Mouse (Mus musculus) MEL (cell line): ENCODE measurements around the gene Farp1. TPM values are rescaled to one million over a fixed set of nuclear protein-coding genes. Genes with fewer than 3 reads are reported as not detected.

Experiments
- DNase-seq: peaks from one replicate; pipeline ENCODE4 v3.0.0; 2011; ENCODE audit warnings: low read depth, low spot score
- H3K27ac ChIP-seq: 2 replicates; pipeline ENCODE4 v1.5.1; 2012; ENCODE audit warnings: low read depth, mild to moderate bottlenecking, control low read depth, low read length, moderate library complexity; ENCODE audit not compliant: control insufficient read depth
- H3K27me3 ChIP-seq, 2 experiments: fragments of 150-350 bp in 1 of 2; sonication (generic) in 1 of 2; 2 replicates each; pipeline ENCODE4 v1.6.1; 2012; ENCODE audit warnings: low read length in 2 of 2, mild to moderate bottlenecking in 2 of 2, improper control_type of control experiment in 1 of 2, moderate library complexity in 1 of 2; ENCODE audit not compliant: insufficient read depth in 2 of 2, control insufficient read depth in 1 of 2
- H3K36me3 ChIP-seq, 2 experiments: 2 replicates each; pipeline ENCODE4 v1.6.1; 2012 to 2014; ENCODE audit warnings: low read length in 2 of 2, improper control_type of control experiment in 1 of 2, inconsistent platforms in 1 of 2, mild to moderate bottlenecking in 1 of 2; ENCODE audit not compliant: insufficient read depth in 2 of 2, control insufficient read depth in 1 of 2
- H3K4me1 ChIP-seq, 2 experiments: fragments of 150-350 bp in 1 of 2; sonication (generic) in 1 of 2; 2 replicates each; pipeline ENCODE4 v1.6.1; 2012; ENCODE audit warnings: low read length in 2 of 2, improper control_type of control experiment in 1 of 2, mild to moderate bottlenecking in 1 of 2; ENCODE audit not compliant: insufficient read depth in 2 of 2, control insufficient read depth in 1 of 2
- H3K4me3 ChIP-seq, 2 experiments: fragments of 150-350 bp in 1 of 2; sonication (generic) in 1 of 2; 2 replicates each; pipeline ENCODE4 v1.5.1; 2012; ENCODE audit warnings: low read depth in 2 of 2, low read length in 2 of 2, mild to moderate bottlenecking in 2 of 2, moderate library complexity in 2 of 2, control low read depth in 1 of 2, improper control_type of control experiment in 1 of 2; ENCODE audit not compliant: control insufficient read depth in 1 of 2, insufficient read depth in 1 of 2
- H3K79me2 ChIP-seq: 2 replicates; pipeline ENCODE4 v1.6.1; 2012; ENCODE audit warnings: mild to moderate bottlenecking, low read length, moderate library complexity; ENCODE audit not compliant: control insufficient read depth, poor library complexity, insufficient read depth
- H3K9ac ChIP-seq: 2 replicates; pipeline ENCODE4 v1.6.1; 2012; ENCODE audit warnings: low read depth, mild to moderate bottlenecking, control low read depth, low read length, moderate library complexity; ENCODE audit not compliant: control insufficient read depth, poor library complexity, severe bottlenecking
- H3K9me3 ChIP-seq: fragments of 150-350 bp; sonication (generic); replicated peaks from 2 replicates; pipeline ENCODE4 v1.6.1; 2012; ENCODE audit warnings: mild to moderate bottlenecking, low read length, improper control_type of control experiment, moderate library complexity; ENCODE audit not compliant: insufficient read depth
- BHLHE40 ChIP-seq: IDR thresholded peaks from 2 replicates; pipeline ENCODE4 v1.6.1; 2012; ENCODE audit warnings: low read depth, mild to moderate bottlenecking, inconsistent platforms, low read length, improper control_type of control experiment, borderline replicate concordance
- ELF1 ChIP-seq: IDR thresholded peaks from 2 replicates; pipeline ENCODE4 v1.6.1; 2014; ENCODE audit warnings: low read depth, mild to moderate bottlenecking, inconsistent platforms, low read length, improper control_type of control experiment, moderate library complexity
- EP300 ChIP-seq, 2 experiments: IDR thresholded peaks; 2 replicates each; pipeline ENCODE4 v1.6.1; 2011; ENCODE audit warnings: improper control_type of control experiment in 2 of 2, low read length in 2 of 2, low read depth in 1 of 2, mild to moderate bottlenecking in 1 of 2
- ETS1 ChIP-seq: IDR thresholded peaks from 2 replicates; pipeline ENCODE4 v1.6.1; 2012; ENCODE audit warnings: low read depth, mild to moderate bottlenecking, inconsistent platforms, low read length, improper control_type of control experiment, moderate library complexity
- GATA1 ChIP-seq: IDR thresholded peaks from 2 replicates; pipeline ENCODE4 v1.6.1; 2011; ENCODE audit warnings: low read depth, low read length, improper control_type of control experiment
- HCFC1 ChIP-seq: IDR thresholded peaks from 2 replicates; pipeline ENCODE4 v1.6.1; 2012; ENCODE audit warnings: low read depth, mild to moderate bottlenecking, inconsistent platforms, low read length, improper control_type of control experiment, moderate library complexity
- MEF2A ChIP-seq: IDR thresholded peaks from 2 replicates; pipeline ENCODE4 v1.6.1; 2014; ENCODE audit warnings: low read depth, mild to moderate bottlenecking, inconsistent platforms, low read length, improper control_type of control experiment; ENCODE audit not compliant: poor library complexity, insufficient replicate concordance, severe bottlenecking; ENCODE audit errors: extremely low read depth
- MYB ChIP-seq: IDR thresholded peaks from 2 replicates; pipeline ENCODE4 v1.6.1; 2011; ENCODE audit warnings: mild to moderate bottlenecking, low read depth, low read length, improper control_type of control experiment
- MYC ChIP-seq: IDR thresholded peaks from 2 replicates; pipeline ENCODE4 v1.6.1; 2011; ENCODE audit warnings: low read depth, mild to moderate bottlenecking, low read length, improper control_type of control experiment, moderate library complexity
- NELFE ChIP-seq: IDR thresholded peaks from 2 replicates; pipeline ENCODE4 v1.6.1; 2011; ENCODE audit warnings: low read depth, low read length, improper control_type of control experiment
- NRF1 ChIP-seq: IDR thresholded peaks from 2 replicates; pipeline ENCODE4 v1.6.1; 2014; ENCODE audit warnings: low read depth, mild to moderate bottlenecking, inconsistent platforms, low read length, improper control_type of control experiment, moderate library complexity; ENCODE audit not compliant: poor library complexity, insufficient read depth, severe bottlenecking
- POLR2A ChIP-seq, 2 experiments: IDR thresholded peaks; 2 replicates each; pipeline ENCODE4 v1.6.1; 2011 to 2012; ENCODE audit warnings: low read length in 2 of 2, mild to moderate bottlenecking in 2 of 2, control low read depth in 1 of 2, improper control_type of control experiment in 1 of 2, low read depth in 1 of 2, moderate library complexity in 1 of 2; ENCODE audit not compliant: control insufficient read depth in 1 of 2, insufficient read depth in 1 of 2, poor library complexity in 1 of 2
- POLR2AphosphoS5 ChIP-seq: IDR thresholded peaks from 2 replicates; pipeline ENCODE4 v1.6.1; 2012; ENCODE audit warnings: low read depth, borderline replicate concordance, mild to moderate bottlenecking, inconsistent platforms, low read length, moderate library complexity, mixed read lengths
- RCOR1 ChIP-seq: IDR thresholded peaks from 2 replicates; pipeline ENCODE4 v1.6.1; 2012; ENCODE audit warnings: low read depth, mild to moderate bottlenecking, inconsistent platforms, low read length, improper control_type of control experiment
- SIN3A ChIP-seq: IDR thresholded peaks from 2 replicates; pipeline ENCODE4 v1.6.1; 2012; ENCODE audit warnings: low read length, improper control_type of control experiment, inconsistent platforms
- SMC3 ChIP-seq: IDR thresholded peaks from 2 replicates; pipeline ENCODE4 v1.6.1; 2011; ENCODE audit warnings: low read depth, low read length, improper control_type of control experiment
- TAL1 ChIP-seq: IDR thresholded peaks from 2 replicates; pipeline ENCODE4 v1.6.1; 2012; ENCODE audit warnings: mild to moderate bottlenecking, inconsistent platforms, low read length, moderate library complexity, mixed read lengths
- TBP ChIP-seq: IDR thresholded peaks from 2 replicates; pipeline ENCODE4 v1.8.0; 2011; ENCODE audit warnings: low read depth, low read length, improper control_type of control experiment
- UBTF ChIP-seq: IDR thresholded peaks from 2 replicates; pipeline ENCODE4 v1.6.1; 2012; ENCODE audit warnings: low read depth, mild to moderate bottlenecking, inconsistent platforms, low read length, improper control_type of control experiment, moderate library complexity, borderline replicate concordance; ENCODE audit not compliant: insufficient read depth
- USF1 ChIP-seq: IDR thresholded peaks from 2 replicates; pipeline ENCODE4 v1.6.1; 2014; ENCODE audit warnings: low read depth, mild to moderate bottlenecking, inconsistent platforms, low read length, improper control_type of control experiment, moderate library complexity
- ZNF384 ChIP-seq: IDR thresholded peaks from 2 replicates; pipeline ENCODE4 v1.6.1; 2012; ENCODE audit warnings: low read depth, mild to moderate bottlenecking, inconsistent platforms, low read length, improper control_type of control experiment
- polyA plus RNA-seq, 2 experiments: library from polyadenylated mRNA; stranded (reverse) in 1 of 2; unstranded in 1 of 2; fragments of >175 nt in 1 of 2; fragments of >200 nt in 1 of 2; gene quantifications; 2 replicates each; pipeline versions ENCODE4 v1.2.1 to v1.2.4; 2012; ENCODE audit warnings: low replicate concordance in 2 of 2, low read depth in 1 of 2; ENCODE audit not compliant: insufficient read length in 2 of 2, insufficient read depth in 1 of 2, missing spikeins in 1 of 2
- total RNA-seq: library from RNA; depleted of rRNA; stranded (reverse); fragments of 300-350 nt; gene quantifications from 2 replicates; pipeline ENCODE4 v1.2.3, GENCODE M21; 2012

Farp1 gene
- total and polyA plus RNA-seq, 3 experiments: 0.62 to 1.1 TPM; not detected in 1

- Histone ChIP-seq H3K36me3 (no peaks in the 10 kb centered on the region), H3K4me1 (0 out of 4 replicates have a peak, but pooled peaks cover 0 to 5% of the 10 kb centered on the region in 2 experiments), H3K27ac (no peak overlapping the region), H3K9me3 (no peaks in the 10 kb centered on the region), H3K4me3 (no peak overlapping the region), H3K9ac (no peak overlapping the region), H3K27me3 (no peaks in the 10 kb centered on the region), H3K79me2 (no peaks in the 10 kb centered on the region)
- no peak for TF ChIP-seq HCFC1
- TF ChIP-seq POLR2A (IDR thresholded peaks at IDR 0.05; ENCODE audit: control insufficient read depth in 1 of 2, insufficient read depth in 1 of 2, low read depth in 1 of 2, low read length in 2 of 2, poor library complexity in 1 of 2): no peak
- no peak for TF ChIP-seq UBTF
- no peak for TF ChIP-seq TBP
- TF ChIP-seq NRF1: no peak
- TF ChIP-seq TAL1: no peak
- no peak for TF ChIP-seq USF1
- no peak for TF ChIP-seq BHLHE40
- no peak for TF ChIP-seq RCOR1
- no peak for DNase-seq
Observed at GRCm38 (mm10) chr14:121246048-121246731, 211.2 kb downstream of the Farp1 start.

DNA sequence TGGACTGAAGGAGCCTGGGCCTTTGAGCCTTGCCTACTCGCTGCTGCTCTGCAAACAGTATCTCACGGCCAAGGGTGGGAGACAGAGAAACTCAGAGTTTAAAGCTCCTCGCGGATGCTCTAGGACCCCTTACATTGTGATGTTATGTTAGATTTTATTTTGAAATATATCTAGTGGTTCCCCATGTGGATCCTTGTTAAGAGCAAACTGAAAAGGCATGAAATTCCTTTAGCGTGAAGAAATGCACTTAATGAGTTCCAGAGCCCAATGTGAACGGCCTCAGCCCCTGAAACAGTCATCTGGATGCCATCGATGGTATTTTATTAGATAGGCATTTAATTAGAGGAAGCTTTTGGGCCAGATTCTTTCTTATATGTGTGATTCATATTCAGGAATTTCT lies 212.3 kb downstream of the Farp1 start:
- no peaks in the 10 kb centered on the region for H3K9me3 ChIP-seq
- H3K27ac ChIP-seq: no peak overlapping the region
- TF ChIP-seq EP300 (IDR thresholded peaks at IDR 0.05; ENCODE audit: low read depth in 1 of 2, low read length in 2 of 2) (no peak), POLR2AphosphoS5 (no peak), SIN3A (no peak), MYB (no peak), NELFE (no peak), POLR2A (IDR thresholded peaks at IDR 0.05; ENCODE audit: control insufficient read depth in 1 of 2, insufficient read depth in 1 of 2, low read depth in 1 of 2, low read length in 2 of 2, poor library complexity in 1 of 2) (no peak), ZNF384 (no peak), ETS1 (no peak), MEF2A (no peak), MYC (no peak), TAL1 (no peak), GATA1 (no peak), SMC3 (no peak), ELF1 (no peak)
- 0 out of 4 replicates have a peak, but pooled peaks cover 0 to 5% of the 10 kb centered on the region in 2 experiments for H3K4me1 ChIP-seq
- no peak for DNase-seq
- H3K27me3 ChIP-seq: no peaks in the 10 kb centered on the region
- H3K36me3 ChIP-seq: no peaks in the 10 kb centered on the region
- H3K9ac ChIP-seq: no peak overlapping the region
- H3K79me2 ChIP-seq: no peaks in the 10 kb centered on the region
- no peak overlapping the region for H3K4me3 ChIP-seq
